Mouse (Mus musculus): ENCODE measurements around the gene Atxn1. TPM values are rescaled to one million over a fixed set of nuclear protein-coding genes. Genes with fewer than 3 reads are reported as not detected.

The Atxn1 gene
- polyA plus RNA-seq, 1 experiment, result 3.2 TPM

GRCm38 (mm10) chr13:45530754-45531153, 434.1 kb downstream of the Atxn1 start:
- no peak for TF ChIP-seq FLI1 (IDR thresholded peaks at IDR 0.05; ENCODE audit: low read length)
- TF ChIP-seq GATA1 (IDR thresholded peaks at IDR 0.05; ENCODE audit: borderline replicate concordance, low read length), result no peak
- Histone ChIP-seq H3K27me3 (replicated peaks) (no peaks in the 10 kb centered on the region), H3K4me1 (peaks cover 93% of the 10 kb centered on the region), H3K4me3 (replicated peaks) (no peak overlapping the region), H3K36me3 (replicated peaks; ENCODE audit: low read length) (peaks cover 85% of the 10 kb centered on the region), H3K9me3 (no peaks in the 10 kb centered on the region)

DNA sequence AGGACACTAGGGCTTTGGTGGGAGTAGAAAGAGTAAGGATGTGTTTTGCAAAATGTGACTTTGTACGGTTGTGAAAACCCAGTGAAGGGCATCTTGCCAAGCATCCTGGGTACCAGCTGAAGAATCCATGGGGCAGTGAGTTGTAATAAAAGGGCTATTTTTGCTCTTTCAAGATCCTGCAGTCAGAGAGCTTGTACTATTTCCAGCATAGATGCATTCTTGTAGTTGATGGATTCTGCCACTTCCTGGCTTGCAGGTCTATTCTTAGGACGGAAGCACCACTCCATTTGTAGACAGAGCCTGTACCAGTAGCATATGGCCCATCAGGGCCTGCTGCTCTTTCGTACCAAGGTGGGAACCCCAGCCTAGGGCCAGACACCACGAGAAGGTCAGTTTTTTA, 436.0 kb downstream of the Atxn1 start:
- Histone ChIP-seq H3K4me3 (replicated peaks) (no peak overlapping the region), H3K9me3 (no peaks in the 10 kb centered on the region), H3K36me3 (replicated peaks; ENCODE audit: low read length) (peaks cover 84% of the 10 kb centered on the region), H3K27me3 (replicated peaks) (no peaks in the 10 kb centered on the region), H3K4me1 (peaks cover 92% of the 10 kb centered on the region)
- no peak for TF ChIP-seq FLI1 (IDR thresholded peaks at IDR 0.05; ENCODE audit: low read length)
- no peak for TF ChIP-seq GATA1 (IDR thresholded peaks at IDR 0.05; ENCODE audit: borderline replicate concordance, low read length)

DNA sequence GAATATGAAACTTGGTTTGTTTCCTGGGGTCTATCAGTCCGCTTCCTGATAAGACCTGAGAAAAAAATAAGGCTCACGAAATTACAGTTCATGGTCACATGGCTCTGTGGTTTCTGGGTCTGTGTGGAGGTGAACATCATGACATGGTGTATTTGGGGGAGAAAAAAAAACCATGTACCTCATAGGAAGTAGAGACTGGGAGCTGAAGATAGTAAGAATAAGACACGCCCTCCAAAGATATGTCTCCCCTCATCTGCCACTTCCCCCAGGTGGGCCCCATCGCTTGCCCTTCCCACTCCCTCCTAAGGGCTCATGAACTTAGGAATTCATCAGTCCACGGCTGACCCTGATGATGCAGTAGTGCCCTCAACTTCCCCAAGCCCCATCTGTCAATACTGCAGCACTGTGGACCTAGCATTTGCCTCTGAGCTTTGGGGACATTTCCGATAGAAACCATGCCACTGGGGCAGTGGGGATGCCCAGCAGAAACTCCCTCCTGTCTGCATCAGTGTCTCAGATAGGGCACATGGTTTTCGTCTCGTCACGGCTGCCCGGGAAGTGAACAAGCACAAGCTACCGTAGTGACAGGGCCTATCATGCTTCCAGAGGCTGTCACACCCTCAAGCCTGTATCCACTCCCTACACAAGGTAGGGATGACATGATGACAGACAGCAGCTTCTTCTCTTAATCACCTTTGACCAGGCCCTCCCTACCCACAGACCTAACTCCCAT, 437.4 kb downstream of the Atxn1 start:
- Histone ChIP-seq H3K4me1 (peaks cover 88% of the 10 kb centered on the region), H3K36me3 (replicated peaks; ENCODE audit: low read length) (peaks cover 84% of the 10 kb centered on the region), H3K4me3 (replicated peaks) (peak overlapping the region; percentile 85), H3K9me3 (no peaks in the 10 kb centered on the region), H3K27me3 (replicated peaks) (no peaks in the 10 kb centered on the region)
- no peak for TF ChIP-seq GATA1 (IDR thresholded peaks at IDR 0.05; ENCODE audit: borderline replicate concordance, low read length)
- no peak for TF ChIP-seq FLI1 (IDR thresholded peaks at IDR 0.05; ENCODE audit: low read length)

DNA sequence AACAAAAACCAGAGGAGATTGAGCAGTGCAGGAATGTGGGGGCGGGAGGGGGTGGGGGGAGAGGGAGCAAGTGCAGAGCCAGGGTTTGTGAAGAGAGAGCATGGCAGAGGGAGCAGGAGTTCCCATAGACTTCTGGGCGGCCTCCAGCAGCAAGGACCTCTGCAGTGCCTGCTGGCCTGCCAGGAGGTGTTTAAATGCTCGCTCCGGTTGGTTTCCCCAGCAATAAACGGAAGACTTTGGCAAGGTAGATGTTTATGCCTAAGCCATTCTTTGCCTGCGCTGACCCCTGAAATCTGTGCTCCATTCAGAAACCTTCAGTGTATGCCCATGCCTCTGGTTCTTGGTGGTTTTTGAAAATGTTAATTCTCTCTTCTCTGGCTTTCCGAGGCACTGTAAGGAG, 438.6 kb downstream of the Atxn1 start:
- Histone ChIP-seq H3K27me3 (replicated peaks) (no peaks in the 10 kb centered on the region), H3K4me1 (peaks cover 88% of the 10 kb centered on the region), H3K4me3 (replicated peaks) (no peak overlapping the region), H3K9me3 (no peaks in the 10 kb centered on the region), H3K36me3 (replicated peaks; ENCODE audit: low read length) (peaks cover 84% of the 10 kb centered on the region)
- TF ChIP-seq GATA1 (IDR thresholded peaks at IDR 0.05; ENCODE audit: borderline replicate concordance, low read length) (no peak), FLI1 (IDR thresholded peaks at IDR 0.05; ENCODE audit: low read length) (no peak)

DNA sequence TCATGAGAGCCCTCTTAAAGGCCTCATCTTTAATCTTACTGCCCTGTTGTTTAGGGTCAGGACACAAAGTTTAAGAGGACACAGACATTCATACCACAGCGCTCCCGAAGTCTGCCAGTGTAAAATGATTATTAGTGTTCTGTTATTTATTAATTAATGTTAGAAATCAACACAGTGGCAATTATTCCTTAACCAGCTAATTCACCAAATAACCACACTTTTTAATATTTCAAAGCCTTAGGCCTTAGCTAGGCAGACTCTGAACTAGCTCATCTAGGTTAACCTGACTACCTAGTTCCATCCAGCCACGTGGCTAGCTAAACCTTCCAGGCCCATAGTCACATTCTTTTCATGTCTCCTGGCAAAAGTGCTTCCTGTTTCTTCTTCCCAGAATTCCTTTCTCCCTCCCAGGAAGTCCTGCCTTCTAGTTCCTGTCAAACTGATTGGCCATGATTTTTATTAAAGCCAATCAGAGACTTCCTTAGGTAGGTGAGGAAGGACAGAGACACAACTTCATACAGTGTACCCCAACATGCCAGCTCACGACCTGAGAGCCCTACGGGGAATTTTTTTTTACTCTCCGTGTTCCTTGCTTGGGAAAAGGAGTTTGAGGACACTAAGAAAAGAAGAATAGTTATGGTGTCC, 439.9 kb downstream of the Atxn1 start:
- peaks cover 88% of the 10 kb centered on the region for H3K4me1 ChIP-seq
- H3K36me3 ChIP-seq (replicated peaks; ENCODE audit: low read length), result peaks cover 84% of the 10 kb centered on the region
- H3K9me3 ChIP-seq, result no peaks in the 10 kb centered on the region
- H3K4me3 ChIP-seq (replicated peaks), result no peak overlapping the region
- TF ChIP-seq GATA1 (IDR thresholded peaks at IDR 0.05; ENCODE audit: borderline replicate concordance, low read length) (no peak), FLI1 (IDR thresholded peaks at IDR 0.05; ENCODE audit: low read length) (no peak)
- no peaks in the 10 kb centered on the region for H3K27me3 ChIP-seq (replicated peaks)

- Histone ChIP-seq H3K36me3 (replicated peaks; ENCODE audit: low read length) (peaks cover 84% of the 10 kb centered on the region), H3K4me1 (peaks cover 85% of the 10 kb centered on the region), H3K27me3 (replicated peaks) (no peaks in the 10 kb centered on the region), H3K9me3 (no peaks in the 10 kb centered on the region), H3K4me3 (replicated peaks) (no peak overlapping the region)
- TF ChIP-seq FLI1 (IDR thresholded peaks at IDR 0.05; ENCODE audit: low read length) (no peak), GATA1 (IDR thresholded peaks at IDR 0.05; ENCODE audit: borderline replicate concordance, low read length) (no peak)
Observed at GRCm38 (mm10) chr13:45524305-45524704, 440.5 kb downstream of the Atxn1 start.

GRCm38 (mm10) chr13:45516501-45517393, 448.1 kb downstream of the Atxn1 start:
- H3K4me1 ChIP-seq, result peaks cover 73% of the 10 kb centered on the region
- no peak overlapping the region for H3K4me3 ChIP-seq (replicated peaks)
- peaks cover 90% of the 10 kb centered on the region for H3K36me3 ChIP-seq (replicated peaks; ENCODE audit: low read length)
- H3K9me3 ChIP-seq, result no peaks in the 10 kb centered on the region
- H3K27me3 ChIP-seq (replicated peaks), result no peaks in the 10 kb centered on the region
- TF ChIP-seq FLI1 (IDR thresholded peaks at IDR 0.05; ENCODE audit: low read length) (no peak), GATA1 (IDR thresholded peaks at IDR 0.05; ENCODE audit: borderline replicate concordance, low read length) (no peak)

GRCm38 (mm10) chr13:45514832-45515422, 449.9 kb downstream of the Atxn1 start:
- TF ChIP-seq GATA1 (IDR thresholded peaks at IDR 0.05; ENCODE audit: borderline replicate concordance, low read length) (no peak), FLI1 (IDR thresholded peaks at IDR 0.05; ENCODE audit: low read length) (no peak)
- H3K4me3 ChIP-seq (replicated peaks), result no peak overlapping the region
- H3K36me3 ChIP-seq (replicated peaks; ENCODE audit: low read length), result peaks cover 87% of the 10 kb centered on the region
- H3K27me3 ChIP-seq (replicated peaks), result no peaks in the 10 kb centered on the region
- H3K9me3 ChIP-seq, result no peaks in the 10 kb centered on the region
- H3K4me1 ChIP-seq, result peaks cover 73% of the 10 kb centered on the region

DNA sequence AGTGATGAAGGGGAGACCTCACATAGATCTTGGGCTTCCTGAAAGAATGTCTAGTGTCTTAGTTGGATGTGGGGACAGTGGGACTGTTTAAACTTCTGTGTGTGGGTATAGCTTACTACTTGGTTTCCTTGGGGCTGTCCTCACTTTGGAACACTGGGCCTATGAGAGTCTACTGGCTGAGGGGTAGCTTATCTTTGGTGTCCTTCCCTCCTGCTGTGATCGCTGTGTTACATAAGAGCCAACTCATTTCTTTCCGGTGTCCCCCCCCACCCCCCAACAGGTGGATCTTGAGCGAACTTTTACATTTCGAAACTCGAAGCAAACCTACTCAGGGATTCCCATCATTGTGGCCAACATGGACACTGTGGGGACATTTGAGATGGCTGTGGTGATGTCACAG, 450.7 kb downstream of the Atxn1 start:
- H3K4me1 ChIP-seq, result peaks cover 79% of the 10 kb centered on the region
- no peak overlapping the region for H3K4me3 ChIP-seq (replicated peaks)
- H3K36me3 ChIP-seq (replicated peaks; ENCODE audit: low read length), result peaks cover 78% of the 10 kb centered on the region
- no peaks in the 10 kb centered on the region for H3K9me3 ChIP-seq
- TF ChIP-seq GATA1 (IDR thresholded peaks at IDR 0.05; ENCODE audit: borderline replicate concordance, low read length) (no peak), FLI1 (IDR thresholded peaks at IDR 0.05; ENCODE audit: low read length) (no peak)
- no peaks in the 10 kb centered on the region for H3K27me3 ChIP-seq (replicated peaks)
